Mouse (Mus musculus) spleen, embryonic (tissue): Measurements from ENCODE around the gene Dyx1c1.

Experiments
- CTCF ChIA-PET: fragments of 350-600 bp; sonication (Branson Sonifier 250); formaldehyde crosslinking; loops from one replicate; lab custom pipeline; 2022; lab: Charles Lee

The Dyx1c1 gene

DNA sequence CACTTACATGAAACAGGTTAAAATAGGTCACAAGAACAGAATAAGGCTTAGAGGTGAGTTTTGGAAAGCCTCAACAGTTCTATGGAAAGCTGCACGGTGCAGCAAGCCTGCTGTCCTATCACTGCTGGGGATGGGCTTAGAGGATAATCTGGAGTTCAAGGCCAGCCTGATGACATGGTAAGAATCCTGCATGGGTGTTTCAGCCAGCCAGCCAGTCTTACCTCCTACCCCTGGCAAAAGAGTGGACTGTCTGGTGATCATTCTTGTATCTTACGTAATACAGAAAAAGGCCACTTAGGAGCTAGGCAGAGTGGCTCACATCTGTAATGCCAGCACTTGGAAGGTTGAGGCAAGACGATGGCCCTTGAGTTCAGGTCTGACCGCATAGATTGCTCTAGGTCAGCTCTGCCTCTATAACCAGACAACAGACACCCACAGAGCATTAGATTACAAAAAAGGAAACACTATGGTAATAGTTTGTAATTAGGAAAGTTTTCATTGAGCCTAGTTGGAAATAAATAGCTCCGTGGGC lies 62.0 kb downstream of the Dyx1c1 start:
- CTCF ChIA-PET, result no interaction called here
